Mouse (Mus musculus) heart, embryonic 16.5 days (tissue): ENCODE measurements around the gene H2al2a. TPM values are rescaled to one million over a fixed set of nuclear protein-coding genes. Genes with fewer than 3 reads are reported as not detected.

Source experiments
- polyA plus RNA-seq: library from polyadenylated mRNA; unstranded; fragments of >200 nt; fragmentation: Nextera tagmentation; extraction: Ambion mirVana; gene quantifications from 2 replicates; pipeline ENCODE4 v1.2.1, GENCODE M21; 2015

The H2al2a gene
- polyA plus RNA-seq, 1 experiment from 2014 or later = not detected

Other genes with a start within 250 kb of the H2al2a start
- gene A930004D18Rik, start 40.8 kb upstream of the H2al2a start, polyA plus RNA-seq = 9.4 and 9.5 TPM in 2 replicates
- 3.9 TPM in 2 replicates for gene Skida1, start 52.1 kb upstream of the H2al2a start, polyA plus RNA-seq
- 40.7 and 44.5 TPM in 2 replicates for gene Mllt10, start 58.3 kb upstream of the H2al2a start, polyA plus RNA-seq